Mouse (Mus musculus) heart, postnatal 36 days (tissue): ENCODE measurements around the gene Cpn2. TPM values are rescaled to one million over a fixed set of nuclear protein-coding genes. Genes with fewer than 3 reads are reported as not detected.

Experiments used
- total RNA-seq, 2 experiments: library from RNA; stranded (reverse); gene quantifications; 2 replicates each; pipeline ENCODE4 v1.2.3; 2021

The Cpn2 gene
- total RNA-seq, 2 experiments from 2014 or later, result 0.11 to 0.19 TPM

Other genes starting within 250 kb of the Cpn2 start
- gene Hes1, start 203.1 kb downstream of the Cpn2 start, total RNA-seq, result 10 to 100 TPM; 20.6 to 27.4 TPM
- under 1 TPM; 0.16 to 0.17 TPM for gene Lrrc15, start 15.8 kb upstream of the Cpn2 start, total RNA-seq
- under 1 TPM; 0.38 to 0.44 TPM for gene Gp5, start 43.3 kb upstream of the Cpn2 start, total RNA-seq
- gene Atp13a3, start 138.5 kb upstream of the Cpn2 start, total RNA-seq, result 10 to 100 TPM; 53.9 to 56.4 TPM